Mouse (Mus musculus) fibroblast of lung, adult 2 months (primary cell): ENCODE data around the gene Senp6.
"Not testable (repeated sequence)": the region's sequence is repeated elsewhere in the genome, so short reads cannot be mapped to it uniquely, and the experiment has no call there.

Experiments
- DNase-seq: peaks from one replicate; pipeline ENCODE4 v3.0.0-alpha.2; 2011; ENCODE audit warnings: low read depth

Senp6 gene

DNA sequence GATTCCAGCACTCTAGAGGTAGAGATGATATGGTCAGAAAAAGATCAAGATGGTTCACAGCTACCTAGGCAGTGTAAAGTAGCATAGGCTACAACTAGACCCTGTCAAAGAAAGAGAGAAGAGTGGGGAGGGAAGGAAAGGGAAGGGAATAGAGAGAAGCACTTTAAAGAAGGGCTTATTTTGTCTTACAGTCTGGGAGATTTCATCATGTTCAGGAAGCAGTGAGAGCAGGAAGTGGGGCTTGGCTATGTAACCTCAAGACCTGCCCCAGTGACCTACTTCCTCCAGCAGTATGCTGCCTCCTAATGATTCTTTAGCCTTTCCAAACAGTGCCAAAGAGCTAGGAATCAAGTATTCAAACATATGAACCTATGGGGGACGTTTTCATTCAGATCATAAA lies 14.2 kb downstream of the Senp6 start:
- no peak for DNase-seq

DNA sequence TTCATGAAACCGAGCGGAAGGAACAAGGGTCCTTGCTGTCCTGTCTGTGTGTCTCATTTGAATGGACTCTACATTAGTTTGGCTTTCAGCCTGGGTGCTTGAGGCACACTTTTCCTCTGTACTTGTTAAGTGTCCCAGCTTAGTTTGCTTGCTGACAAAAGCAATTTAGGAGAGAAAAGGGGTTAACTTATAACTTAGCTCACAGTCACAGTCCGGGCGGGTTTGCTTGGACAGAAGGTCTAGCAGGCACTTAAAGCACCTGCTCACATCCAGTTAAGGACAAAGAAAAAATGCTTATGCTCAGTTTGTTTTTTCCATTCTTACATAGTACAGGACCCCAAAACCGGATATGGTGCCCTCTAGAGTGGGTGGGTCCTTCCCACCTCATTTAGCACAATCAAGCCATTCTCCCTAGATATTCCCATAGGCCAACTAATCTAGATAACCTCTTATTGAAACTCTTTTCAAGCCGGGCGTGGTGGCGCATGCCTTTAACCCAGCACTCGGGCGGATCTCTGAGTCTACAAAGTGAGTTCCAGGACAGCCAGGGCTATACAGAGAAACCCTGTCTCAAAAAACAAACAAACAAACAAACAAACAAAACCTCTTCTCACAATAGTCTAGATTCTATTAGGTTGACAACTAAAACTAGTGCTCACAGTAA lies 17.9 kb downstream of the Senp6 start:
- DNase-seq, result no peak

DNA sequence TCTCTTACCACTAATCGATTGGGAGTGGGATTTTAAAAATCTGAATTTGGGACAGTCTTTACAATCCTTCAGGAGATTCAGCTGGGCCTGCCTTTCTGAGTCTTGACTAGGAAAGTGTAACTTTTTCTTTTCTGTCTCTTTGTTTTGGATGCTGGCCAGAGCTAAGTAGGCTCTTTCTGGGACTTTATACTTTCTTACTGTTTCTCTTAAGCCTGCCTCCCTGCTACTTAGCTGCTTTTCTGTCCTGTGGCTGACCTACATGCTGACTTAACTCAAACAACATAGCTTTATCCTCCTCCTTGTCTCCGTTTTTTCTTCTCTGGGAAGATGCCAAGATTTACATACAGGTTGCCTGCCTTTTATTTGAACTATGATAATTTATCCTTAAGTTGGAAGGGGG lies 19.0 kb downstream of the Senp6 start:
- peak; percentile 10 for DNase-seq

DNA sequence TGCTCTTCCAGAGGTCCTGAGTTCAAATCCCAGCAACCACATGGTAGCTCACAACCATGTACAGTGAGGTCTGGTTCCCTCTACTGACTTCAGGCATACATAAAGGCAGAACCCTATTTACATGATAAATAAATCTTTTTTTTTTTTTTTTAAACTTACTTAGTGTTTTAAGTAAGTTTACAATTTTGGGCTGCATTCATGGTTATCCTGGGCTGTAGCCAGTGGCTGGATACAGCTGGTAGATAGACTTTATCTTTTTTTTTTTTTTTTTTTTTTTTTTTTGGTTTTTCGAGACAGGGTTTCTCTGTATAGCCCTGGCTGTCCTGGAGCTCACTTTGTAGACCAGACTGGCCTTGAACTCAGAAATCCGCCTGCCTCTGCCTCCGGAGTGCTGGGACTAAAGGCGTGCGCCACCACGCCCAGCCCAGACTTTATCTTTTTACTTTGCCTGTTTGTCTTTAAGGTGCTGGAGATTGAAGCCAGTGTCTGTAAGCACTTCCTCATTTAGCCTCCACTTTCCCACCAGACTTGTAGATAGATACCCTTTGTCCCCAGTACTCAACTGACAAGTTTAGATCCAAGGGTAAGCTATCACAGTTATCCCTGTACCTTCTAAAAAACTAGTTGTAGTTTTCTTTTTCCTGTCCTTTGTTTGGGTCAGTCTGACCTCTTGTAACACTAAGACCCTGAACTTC lies 19.7 kb downstream of the Senp6 start:
- DNase-seq, result not testable (repeated sequence)

DNA sequence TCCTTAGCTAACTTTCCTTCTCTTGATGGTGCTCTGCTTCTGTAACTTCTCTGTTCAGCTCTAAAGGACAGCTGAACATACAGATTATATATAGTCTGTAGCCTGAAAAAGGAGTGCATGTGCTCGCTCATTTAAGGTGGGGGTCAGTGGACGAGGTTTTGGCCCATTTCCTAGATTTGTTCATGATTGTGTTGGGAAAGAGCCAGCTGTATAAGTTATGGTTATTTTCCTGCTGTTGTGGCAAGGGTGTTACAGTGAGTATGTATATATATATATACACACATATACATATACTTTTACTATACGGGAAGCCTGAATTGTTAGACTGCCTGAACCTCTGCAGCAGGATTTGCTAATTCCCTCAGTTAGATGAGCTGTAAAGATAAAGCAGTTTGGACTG lies 22.7 kb downstream of the Senp6 start:
- DNase-seq, result no peak

DNA sequence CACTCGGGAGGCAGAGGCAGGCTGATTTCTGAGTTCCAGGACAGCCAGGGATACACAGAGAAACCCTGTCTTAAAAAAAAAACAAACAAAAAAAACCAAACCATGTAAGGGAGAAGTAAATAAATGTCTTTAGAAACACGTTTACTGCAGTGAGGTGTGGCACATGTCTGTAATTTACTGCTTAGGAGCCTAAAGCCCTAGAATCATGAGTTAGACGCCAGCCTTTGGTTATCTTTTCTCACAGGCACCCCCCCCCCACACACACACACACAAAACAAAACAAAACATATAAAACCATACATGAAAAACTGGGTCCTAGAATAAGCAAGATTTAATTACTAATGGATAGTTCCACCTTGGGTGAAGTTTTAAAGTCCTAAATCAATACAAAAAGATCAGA lies 29.6 kb downstream of the Senp6 start:
- DNase-seq, result no peak

DNA sequence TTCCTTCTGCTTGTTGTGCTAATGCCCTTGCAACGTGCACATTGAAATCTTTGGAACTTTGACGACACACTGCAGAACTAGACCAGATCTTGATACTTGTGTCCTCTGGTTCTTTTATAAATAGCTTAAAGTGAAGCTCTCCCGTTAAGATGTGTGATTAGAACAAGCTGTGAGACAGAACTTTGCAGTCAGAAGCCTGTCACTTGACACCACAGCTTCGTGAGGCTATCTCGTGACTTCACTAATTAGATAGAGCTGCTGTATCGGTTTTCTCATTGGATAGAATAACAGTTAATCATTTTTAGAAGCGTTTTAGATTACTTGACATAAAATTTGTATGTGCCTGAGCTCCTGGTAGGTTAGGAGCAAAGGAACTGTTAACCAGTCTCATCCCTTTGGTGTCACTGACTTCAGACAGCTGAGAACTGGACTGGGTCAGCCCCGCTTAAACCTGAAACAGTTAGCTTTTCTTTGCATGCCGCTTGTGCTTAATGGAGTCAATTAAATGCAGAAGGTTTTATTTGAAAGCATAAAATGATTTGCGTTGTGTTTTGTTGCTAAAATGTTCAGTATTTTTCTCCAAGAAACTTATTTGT lies 79.4 kb downstream of the Senp6 start:
- DNase-seq, result no peak

DNA sequence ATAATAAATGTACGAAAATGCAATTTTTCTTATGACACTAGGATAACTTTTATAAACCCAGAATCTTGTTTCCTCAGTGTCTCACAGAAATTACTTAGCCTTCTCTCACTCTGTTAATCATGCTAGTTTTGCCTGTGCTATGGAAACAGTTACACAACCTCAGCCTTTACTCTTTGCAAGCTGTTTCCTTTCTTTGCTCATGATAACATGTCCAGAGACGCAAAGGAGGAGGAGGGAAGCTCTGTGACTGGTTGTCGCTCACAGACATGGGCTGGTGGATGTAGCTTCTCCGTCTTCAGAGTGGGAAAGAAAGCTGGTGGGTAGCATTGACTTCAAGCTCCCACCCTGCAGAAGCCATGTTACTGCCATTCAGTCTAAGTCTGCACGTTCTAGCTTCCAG lies 82.9 kb downstream of the Senp6 start:
- no peak for DNase-seq

DNA sequence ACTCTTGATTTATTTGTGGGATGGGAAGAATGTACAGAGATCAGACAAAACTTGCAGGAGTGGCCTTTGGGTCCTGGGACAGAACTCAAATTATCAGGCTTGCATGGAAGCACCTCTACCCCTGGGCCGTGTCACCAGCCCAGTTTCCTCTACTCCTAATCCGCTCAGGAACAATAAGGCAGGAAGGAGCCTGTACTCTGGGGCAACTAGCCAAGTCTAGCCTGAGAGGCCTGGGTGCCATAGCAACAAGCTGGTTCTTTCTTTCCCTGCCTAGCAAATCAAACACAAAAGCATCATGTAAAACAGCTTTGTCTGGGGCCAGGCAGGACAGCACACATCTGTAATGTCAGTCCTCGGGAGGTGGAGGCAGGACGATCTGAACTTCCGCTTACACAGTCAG lies 88.6 kb downstream of the Senp6 start:
- no peak for DNase-seq

DNA sequence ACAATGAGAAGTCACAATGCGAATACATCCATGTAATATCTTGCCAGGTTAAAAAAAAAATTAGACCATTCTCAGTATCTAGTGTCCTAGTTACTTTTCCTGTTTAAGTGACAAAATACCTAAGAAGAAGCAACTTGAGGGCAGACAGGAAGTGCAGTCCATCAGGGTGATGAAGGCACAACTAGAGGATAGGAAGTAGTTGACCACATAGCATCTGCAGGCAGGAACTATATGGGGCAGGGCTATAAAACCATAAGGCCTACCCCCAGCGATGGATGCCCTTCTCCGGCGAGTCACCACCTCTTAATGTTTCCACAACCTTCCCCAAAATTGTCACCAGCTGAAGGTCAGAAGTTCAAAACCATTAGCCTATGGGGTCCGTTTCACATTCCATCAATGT lies 90.1 kb downstream of the Senp6 start:
- DNase-seq, result no peak

DNA sequence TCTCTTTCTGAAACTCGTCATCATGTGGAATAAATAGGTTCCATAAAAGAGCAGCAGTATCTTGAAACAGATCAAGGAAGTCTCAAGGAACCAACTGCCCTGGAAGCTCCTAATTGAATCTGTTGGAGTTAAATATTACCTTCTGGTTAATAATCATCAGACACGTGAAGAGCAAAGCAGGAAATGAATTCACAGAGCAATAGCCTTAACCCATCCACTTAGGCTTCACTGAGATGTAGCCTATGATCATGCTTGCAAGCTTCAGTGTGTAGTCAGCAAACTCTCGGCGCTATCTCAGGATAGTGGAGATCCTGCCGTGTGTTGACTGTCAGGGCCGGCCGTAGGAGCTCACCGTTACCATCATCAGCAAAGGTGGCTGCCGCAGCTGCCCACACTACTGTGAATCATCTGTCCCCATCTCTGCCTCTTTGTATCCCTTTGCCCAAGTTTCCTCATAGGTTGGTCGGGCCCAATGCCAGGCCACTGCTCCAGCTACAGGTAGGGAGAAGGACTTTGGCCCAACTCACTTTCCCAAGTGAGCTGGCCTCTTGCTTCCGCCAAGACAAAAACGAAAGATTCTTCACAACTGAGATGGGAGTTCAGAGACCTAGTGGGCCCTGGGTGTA lies 91.2 kb downstream of the Senp6 start:
- no peak for DNase-seq

DNA sequence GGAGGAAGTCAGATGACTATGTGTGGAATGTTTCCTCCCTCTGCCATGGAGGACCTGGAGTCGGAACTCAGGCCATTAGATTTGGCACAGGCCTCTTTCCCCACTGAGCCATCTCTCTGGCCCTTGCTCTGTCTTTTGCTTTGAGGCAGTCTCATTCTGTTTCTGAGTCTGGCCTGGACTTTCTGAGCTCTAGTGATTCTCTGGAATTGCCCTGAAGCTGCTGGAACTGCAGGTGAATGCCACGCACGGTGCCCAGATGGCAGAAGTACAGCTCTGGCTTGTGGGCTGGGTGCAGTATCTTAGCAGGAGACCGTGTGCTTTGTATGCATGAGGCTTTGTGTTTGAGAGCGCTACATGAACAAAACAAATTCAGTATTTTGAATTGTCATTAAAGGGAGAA lies 92.2 kb downstream of the Senp6 start:
- no peak for DNase-seq

DNA sequence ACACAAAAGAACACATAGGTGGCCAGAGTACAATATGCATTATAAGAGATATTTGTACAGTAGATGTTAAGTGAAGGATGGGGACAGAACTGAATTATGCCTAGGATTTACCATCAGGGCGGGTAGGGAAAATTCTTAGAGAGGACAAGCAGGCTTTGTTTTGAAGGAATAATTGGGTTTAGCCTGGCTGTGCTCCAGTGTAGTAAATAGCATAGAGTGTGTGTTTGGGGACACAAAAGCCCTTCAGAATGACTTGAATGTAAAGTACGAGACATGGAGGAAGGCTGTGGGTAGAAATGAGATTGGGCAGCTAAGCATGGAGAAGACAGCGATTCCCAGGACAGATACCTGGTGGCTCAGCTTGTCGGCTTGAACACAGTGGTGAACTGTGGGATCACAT lies 94.7 kb downstream of the Senp6 start:
- no peak for DNase-seq

DNA sequence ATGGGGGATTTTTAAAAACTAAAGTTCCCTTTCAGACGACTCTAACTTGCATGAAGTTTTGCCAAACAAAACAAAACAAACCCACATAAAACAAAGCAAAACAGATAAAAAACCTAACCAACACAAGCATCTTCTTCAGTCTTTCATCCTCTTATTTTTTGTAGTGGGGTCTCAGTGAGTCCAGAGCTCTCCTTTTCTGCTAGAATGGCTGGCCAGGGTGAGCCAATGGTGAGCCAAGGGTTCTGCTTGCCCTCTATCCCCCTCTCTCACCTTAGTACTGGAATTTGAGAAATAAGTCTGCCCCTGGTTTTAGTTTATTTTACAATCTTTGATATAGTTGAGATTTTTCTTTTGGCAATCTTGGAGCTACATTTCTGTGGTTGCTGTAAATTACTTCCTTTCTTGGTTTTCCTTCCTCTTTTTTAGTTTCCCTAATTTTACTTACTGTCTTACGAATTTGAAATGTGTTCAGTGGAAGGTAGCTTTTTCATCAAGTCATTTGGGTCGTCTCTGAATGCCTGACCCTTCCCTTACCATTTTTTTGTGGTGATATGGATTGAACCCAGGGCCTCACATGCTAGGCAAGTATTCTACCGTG lies 96.5 kb downstream of the Senp6 start:
- DNase-seq, result no peak

DNA sequence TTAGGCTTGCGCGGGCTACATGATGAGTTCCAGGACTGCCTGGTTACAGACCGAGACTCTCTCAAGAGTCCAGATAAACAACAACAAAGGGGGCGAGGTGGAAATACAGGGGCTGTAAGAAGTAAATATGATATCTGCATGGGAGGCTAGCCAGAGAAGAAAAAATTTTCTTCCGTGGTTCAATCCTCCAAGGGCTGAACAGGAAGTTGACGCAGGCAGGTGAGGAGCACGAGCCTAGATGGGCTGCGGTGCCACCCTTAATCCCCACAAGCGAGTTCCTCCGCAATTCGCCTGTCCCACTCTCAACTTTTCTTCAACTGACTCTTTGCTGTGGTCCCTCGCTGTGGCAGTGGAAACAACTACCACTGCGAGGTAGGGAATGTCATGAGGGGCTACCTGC lies 97.5 kb downstream of the Senp6 start:
- no peak for DNase-seq

DNA sequence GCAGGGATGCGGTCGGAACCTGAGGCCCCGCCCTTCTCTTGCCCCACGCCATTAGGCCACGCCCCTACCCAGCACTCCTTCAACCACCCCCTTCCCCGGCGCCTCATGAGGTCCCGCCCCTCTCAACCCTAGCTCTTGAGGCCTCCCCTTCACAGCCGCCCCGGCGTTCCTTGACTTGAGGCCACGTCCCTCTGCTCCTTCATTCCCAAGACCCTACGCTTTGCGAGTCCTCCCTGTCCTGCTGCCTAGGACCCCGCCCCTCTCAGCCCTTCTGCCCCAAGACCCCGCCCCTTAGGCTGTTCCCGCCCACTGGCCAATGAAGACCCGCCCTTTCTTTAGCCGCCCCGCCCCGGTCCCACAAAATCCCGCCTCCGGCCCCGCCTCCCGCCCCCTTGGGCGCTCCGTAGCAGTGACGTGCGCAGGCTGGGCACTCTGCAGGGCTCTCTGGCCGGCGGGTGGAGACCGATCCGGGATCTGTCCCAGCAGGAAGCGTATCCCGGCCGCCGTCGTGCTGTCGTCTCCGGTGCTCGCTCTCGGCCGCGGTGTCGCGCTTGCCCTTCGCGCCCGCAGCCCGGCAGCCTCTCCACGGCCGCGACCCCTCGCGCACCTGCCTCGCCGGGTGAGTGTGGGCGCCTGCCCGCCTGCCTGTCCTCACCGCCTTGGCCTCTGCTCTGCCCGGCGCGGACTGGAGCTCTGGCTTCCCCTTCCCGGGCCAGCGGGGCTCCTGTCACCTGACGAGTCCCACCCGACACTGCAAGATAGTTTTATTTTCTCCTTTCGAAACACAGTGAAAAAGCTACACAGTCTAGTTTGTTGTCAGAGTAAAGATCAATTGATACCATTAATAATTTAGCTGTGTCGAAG lies 98.1 kb downstream of the Senp6 start, which contains the start of gene Myo6:
Gene Myo6, plus strand, starts transcription at position 421 of the 864 bp plus-strand sequence.
- peak; percentile 62 for DNase-seq

DNA sequence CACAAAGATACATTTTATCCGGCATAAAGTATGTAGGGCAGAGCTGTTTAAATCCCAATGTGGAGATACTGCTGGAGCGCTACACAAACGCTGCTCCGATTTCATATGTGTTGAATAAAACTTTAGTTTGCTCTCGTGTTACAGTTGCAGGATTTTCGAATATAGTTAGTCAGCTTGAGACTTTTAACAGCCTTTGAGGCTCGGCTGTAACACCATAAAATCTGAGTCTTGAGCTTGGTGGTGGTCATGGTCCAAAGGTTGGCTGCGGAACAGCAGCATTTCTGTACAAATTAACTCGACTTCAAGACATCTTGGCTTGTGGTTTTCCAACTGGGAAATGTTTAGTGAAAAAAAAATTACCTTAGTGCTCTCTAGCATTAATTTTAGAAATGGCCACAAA lies 99.0 kb downstream of the Senp6 start:
- DNase-seq, result no peak

DNA sequence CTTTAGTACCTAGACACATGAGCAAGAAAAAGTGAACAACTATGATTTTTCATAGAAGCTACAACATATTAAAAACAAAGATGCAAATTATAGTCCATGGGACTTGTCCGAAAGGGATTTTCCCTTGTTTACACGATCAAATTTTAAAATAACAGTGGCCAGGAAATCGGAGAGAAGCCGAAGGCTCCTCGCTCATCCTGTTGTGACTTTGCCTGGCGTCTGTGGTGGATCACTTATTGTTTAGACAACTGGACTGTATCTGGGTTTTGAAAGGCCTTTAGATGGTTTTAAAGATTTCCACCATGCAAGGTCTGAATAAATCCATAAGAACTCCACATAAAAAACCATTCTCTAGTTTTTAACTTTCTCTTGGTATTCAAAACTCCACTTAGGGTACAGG lies 99.7 kb downstream of the Senp6 start:
- no peak for DNase-seq

DNA sequence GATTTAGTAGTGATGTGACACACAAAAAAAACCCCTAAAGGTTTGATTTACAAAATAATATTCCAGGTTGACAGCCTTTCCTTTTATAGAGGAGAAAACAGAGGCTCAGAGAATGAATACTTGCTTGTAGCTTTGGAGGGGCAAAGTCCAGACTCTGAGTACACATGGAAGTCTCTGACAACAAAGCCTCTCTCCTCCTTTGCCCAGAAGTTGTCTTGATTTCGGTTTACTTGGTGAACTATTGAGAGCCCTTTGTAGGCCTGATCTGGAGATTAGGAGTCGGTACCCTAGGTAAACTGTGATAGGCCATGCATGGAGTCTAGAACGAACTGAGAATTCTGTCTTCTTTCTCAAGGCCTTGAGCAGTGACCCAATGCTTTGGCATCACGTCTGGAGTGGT lies 100.4 kb downstream of the Senp6 start:
- no peak for DNase-seq

DNA sequence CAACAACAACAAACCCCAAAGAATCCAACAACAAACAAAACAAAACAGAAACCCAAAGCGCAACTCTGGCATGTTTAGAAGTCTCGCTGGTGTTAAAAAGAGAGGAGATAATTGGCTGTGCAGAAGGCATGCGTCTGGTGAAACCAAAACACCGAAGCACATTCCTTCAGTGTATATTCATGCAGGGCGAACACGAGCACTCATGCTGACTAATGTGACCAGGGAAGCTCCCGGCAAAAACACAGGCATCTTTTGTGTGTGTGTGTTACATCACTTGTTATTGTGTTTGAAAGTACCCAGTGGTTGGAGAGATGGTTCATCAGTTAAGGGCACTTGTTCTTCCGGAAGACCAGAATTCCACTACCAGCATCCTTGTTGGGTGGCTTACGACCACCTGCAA lies 102.8 kb downstream of the Senp6 start:
- no peak for DNase-seq

DNA sequence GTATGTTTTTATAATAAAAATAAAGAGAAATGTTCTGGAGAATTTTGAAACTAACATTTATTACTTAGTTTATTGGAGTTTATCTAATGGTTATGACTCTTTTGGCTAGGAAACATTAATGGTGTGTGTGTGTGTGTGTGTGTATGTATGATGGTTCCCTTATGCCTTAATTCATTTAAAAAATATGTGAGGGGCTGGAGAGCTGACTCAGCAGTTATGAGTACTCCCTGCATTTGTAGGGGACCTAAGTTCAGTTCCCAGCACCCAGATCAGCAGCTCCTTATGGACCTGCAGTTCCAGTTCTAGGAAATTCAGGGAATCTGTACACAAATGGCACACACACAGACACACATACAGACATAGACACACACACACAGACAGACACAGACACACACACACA lies 104.5 kb downstream of the Senp6 start:
- no peak for DNase-seq
